Mouse (Mus musculus): ENCODE measurements at regions not wholly inside any gene's neighbourhood (a gene's known extent, or its start where the extent isn't known, plus 50 kb on each side); places are given as distances from the start of the nearest gene placed in this dataset.

GRCm38 (mm10) chr8:88812901-88813676, 116.3 kb downstream of the Cyld start:
- no peak for TF ChIP-seq CTCF (IDR thresholded peaks at IDR 0.05)
- TF ChIP-seq POLR2A (IDR thresholded peaks at IDR 0.05; ENCODE audit: insufficient read depth, low read depth, low read length): no peak
- no peak for TF ChIP-seq EP300 (IDR thresholded peaks at IDR 0.05; ENCODE audit: insufficient read depth, low read depth, low read length)

Data from heart, adult 2 months (tissue).